Mouse (Mus musculus) liver, adult (tissue): ENCODE measurements around the gene Enah.

Experiments
- GATA4 ChIP-seq: IDR thresholded peaks from 2 replicates; pipeline ENCODE4 v1.6.1; 2014; ENCODE audit warnings: mild to moderate bottlenecking, low read length; ENCODE audit not compliant: insufficient replicate concordance

The Enah gene

GRCm38 (mm10) chr1:181950721-181951120, 69.1 kb downstream of the Enah start:
- no peak for TF ChIP-seq GATA4

- no peak for TF ChIP-seq GATA4
Observed at GRCm38 (mm10) chr1:181948191-181948590, 71.6 kb downstream of the Enah start.

- TF ChIP-seq GATA4: no peak
Observed at GRCm38 (mm10) chr1:181937064-181937463, 82.7 kb downstream of the Enah start.

GRCm38 (mm10) chr1:181928388-181928787, 91.4 kb downstream of the Enah start:
- no peak for TF ChIP-seq GATA4

GRCm38 (mm10) chr1:181923384-181923783, 96.4 kb downstream of the Enah start:
- no peak for TF ChIP-seq GATA4

- TF ChIP-seq GATA4: no peak
Observed at GRCm38 (mm10) chr1:181921580-181922494, 98.0 kb downstream of the Enah start.

- no peak for TF ChIP-seq GATA4
Observed at GRCm38 (mm10) chr1:181911841-181912240, 107.9 kb downstream of the Enah start.

- no peak for TF ChIP-seq GATA4
Observed at GRCm38 (mm10) chr1:181901706-181902373, 118.0 kb downstream of the Enah start.

GRCm38 (mm10) chr1:181900846-181901245, 118.9 kb downstream of the Enah start:
- no peak for TF ChIP-seq GATA4

- TF ChIP-seq GATA4: no peak
Observed at GRCm38 (mm10) chr1:181898961-181899360, 120.8 kb downstream of the Enah start.

GRCm38 (mm10) chr1:181896991-181897390, 122.8 kb downstream of the Enah start:
- TF ChIP-seq GATA4: no peak

- TF ChIP-seq GATA4: no peak
Observed at GRCm38 (mm10) chr1:181893721-181894120, 126.1 kb downstream of the Enah start.

- no peak for TF ChIP-seq GATA4
Observed at GRCm38 (mm10) chr1:181889670-181890069, 130.1 kb downstream of the Enah start.

GRCm38 (mm10) chr1:181888801-181889200, 131.0 kb downstream of the Enah start:
- TF ChIP-seq GATA4: no peak; the same call in 1 of the 2 replicates

GRCm38 (mm10) chr1:181881532-181881931, 138.3 kb downstream of the Enah start:
- TF ChIP-seq GATA4: no peak

- TF ChIP-seq GATA4: no peak
Observed at GRCm38 (mm10) chr1:181880752-181881325, 139.0 kb downstream of the Enah start.
